Mouse (Mus musculus) gastrocnemius, postnatal 10 days (tissue): Measurements from ENCODE around the gene Phc3. TPM values are rescaled to one million over a fixed set of nuclear protein-coding genes. Genes with fewer than 3 reads are reported as not detected.

Source experiments
- DNase-seq: peaks from one replicate; pipeline ENCODE4 v3.0.0; 2021; ENCODE audit warnings: mixed read lengths
- total RNA-seq, 2 experiments: library from RNA; stranded (reverse); gene quantifications; 2 replicates each; pipeline ENCODE4 v1.2.3; 2021

Phc3 gene
- total RNA-seq, 2 experiments from 2014 or later, result 13.6 to 19.2 TPM

DNA sequence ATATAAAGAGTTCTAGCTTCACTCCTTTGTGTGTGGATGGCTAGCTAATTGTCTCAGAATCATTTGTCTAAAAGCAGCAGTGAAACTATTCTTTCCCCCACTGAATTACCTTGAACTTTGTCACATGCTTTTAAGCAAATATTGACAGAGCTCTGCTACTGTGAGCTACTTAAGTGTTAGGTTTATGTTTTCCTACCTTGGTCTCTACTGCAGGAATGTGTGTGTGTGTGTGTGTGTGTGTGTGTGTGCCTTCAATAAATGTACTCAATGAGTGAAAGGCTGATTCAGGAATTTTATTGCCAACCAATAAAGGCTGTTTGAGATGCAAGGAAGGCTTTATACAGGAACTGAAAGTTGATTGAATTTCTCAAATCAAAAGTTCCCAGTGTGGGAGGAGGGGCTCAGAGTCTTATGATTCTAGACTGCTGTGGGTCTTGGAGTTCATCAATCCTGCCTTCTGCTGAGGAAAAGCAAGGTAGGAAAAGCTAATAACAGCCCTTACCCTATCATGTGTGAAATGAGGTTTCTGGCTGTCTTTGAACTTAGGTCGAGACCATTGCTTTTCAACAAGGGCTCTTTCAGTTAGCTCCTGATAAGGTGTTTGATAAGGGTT lies 7.9 kb upstream of the Phc3 start:
- DNase-seq, result no peak

DNA sequence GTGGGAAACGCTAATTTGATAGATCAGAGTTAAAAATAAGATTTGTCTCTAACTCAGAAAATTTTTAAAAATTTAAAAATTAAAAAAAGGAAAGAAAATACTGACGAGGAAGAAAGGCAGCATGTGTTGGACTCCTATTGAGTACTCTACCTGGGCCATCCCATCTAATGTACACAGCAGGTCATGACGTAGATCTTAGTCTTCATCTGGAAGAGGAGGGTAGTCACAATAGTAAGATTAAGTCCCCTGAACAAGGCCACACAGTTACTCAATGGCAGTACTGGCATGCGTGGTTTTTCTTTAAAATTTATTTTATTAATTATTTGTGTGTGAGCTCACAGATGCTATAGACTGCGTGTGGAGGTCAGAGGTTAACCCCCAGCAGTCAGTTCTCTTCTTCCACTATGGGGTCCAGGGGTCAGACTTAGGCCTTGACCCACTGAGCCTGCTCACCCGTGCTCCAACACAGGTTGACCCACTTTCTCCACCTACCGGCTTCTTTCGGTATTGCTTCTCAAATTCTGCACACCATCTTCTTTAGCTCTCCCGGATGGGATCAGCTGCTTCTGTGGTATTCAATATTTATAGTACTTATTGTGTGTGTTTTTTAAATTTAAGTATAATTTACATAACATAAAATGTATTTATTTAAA lies 6.0 kb upstream of the Phc3 start:
- DNase-seq, result peak; percentile 68

DNA sequence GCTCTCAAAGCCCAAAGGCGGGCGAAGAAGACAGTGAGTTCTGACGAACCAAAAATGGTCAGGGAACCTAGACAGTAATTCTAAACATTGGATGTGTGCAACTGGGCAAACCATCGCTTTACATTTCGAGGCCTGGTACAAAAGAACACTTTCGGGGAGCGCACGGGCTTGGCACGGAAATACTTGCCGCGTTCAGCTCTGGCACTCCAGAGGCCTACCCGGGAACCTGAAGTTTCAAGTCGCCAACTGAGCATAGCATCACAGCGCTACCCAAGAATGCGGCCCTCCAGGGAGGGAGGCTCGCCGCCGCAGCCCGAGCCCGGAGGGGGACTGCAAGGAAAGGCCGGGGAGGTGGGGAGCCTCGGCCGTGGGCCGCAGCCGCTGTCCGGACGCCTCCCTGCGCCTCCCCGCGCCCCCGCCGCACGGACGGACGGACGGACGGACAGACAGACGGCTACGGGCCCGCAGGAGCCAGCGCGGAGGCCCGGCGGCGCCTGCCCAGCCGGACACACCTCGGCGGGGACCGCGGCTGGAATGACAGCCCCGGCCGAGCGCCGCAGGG lies 603 bp downstream of the Phc3 start:
- peak; percentile 53 for DNase-seq

DNA sequence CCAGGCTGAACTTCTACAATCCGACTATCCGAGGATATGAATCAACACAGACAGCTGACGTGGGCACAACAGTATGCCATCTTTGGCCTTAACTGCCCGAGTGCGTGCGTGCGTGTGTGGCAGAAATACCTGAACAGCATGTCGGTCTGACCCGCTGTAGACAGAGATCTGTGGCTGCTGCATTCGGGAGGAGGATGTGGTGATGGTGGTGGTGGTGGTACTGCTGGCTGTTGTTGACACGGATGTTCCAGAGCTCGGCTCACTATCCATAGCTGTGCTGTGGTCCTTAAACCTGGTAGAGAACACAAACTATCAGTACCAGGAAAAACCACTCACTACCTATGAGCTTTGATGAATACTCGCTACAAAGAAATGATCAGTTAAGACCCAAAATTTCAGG lies 3.6 kb downstream of the Phc3 start:
- DNase-seq, result no peak

DNA sequence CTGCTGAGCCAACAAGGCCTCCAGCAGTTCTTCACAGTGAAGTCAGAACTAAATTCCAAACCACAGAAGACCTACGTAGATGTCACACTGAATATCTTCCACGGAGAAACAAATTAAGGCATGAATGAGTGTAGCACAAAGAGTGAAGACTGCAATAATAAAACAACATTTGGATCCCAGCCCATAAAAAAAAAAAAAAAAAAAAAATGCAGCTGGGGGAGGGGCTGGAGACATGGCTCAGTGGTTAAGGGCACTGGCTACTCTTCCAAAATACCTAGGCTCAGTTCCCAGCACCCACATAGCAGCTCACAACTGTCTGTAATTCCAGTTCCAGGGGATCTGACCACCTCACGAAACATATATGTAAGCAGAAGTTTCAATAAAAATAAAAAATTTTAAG lies 5.0 kb downstream of the Phc3 start:
- no peak for DNase-seq

DNA sequence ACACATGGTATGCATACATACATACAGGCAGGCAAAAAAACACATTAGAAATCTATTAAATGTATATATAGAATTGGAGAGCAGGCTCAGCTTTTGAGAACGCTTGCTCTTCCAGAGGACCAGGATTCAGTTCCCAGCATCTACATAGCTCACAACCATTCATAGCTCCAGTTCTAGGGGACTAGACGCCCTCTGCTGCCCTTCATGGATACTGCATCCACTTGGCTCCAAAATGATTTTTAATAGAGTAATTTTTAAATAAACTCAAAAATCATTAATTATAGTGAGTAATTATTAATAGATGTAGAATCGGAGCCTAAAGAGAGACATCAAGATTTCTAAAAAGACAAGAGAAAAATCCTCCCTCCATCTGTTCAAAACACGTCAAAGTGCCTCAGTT lies 6.1 kb downstream of the Phc3 start:
- no peak for DNase-seq

DNA sequence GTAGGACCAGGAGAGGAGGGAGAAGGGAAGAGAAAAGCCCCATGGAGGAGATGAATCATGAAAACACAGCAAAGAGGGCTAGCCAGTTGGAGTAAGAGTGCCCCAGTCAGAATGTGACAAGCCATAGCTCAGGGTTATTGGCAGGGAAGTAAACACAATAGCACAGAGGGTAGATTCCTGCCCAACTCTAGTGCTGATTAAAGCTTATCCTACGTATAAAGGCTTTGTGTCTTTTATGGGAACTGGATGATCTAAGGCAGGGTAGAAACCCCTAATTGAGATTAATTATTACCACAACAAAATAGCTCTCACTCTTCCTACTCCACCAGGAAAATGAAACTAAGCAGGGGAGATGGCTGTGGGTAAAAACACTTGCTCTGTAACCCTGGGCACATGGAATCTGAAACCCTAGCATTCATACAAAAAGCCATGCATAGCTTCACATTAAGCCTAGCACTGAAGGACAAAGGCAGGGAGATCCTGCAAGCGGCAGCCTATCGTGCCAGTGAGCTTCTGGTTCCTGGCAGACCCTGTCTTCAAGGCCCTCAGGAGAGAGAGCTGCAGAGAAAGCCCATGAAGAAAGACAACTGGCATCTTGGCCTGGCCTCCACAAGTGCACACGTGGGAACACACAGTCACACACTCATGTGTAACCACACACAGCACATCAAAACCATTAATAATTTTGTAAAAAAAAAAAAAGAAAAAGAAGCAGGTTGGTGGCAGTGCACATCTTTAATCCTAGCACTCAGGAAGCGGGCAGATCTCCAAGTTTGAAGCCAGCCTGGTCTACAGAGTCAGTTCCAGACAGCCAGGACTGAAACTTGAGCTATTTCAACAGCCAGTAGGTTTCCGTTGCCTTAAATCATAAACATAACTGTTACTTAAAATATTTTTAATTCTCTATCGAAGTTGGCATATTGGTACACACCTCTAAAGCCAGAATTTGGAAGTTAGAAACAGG lies 9.1 kb downstream of the Phc3 start:
- no peak for DNase-seq

DNA sequence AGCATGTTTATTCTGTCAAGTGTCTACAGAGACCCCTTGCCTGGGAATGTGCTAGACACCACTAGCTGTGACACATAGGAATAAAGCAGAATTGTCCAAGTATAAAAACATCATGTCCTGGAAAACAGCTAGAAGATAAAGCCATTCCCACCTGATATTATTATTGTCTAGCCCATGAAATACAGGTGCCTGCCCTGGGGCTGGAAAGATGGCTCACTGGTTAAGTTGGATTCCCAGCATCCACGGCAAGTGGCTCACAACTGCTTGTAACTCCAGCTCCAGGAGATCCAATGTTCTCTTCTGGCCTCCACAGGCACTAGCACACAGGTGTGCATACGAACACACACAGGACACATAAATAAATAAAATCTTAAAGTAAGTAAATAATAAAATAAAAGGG lies 10.5 kb downstream of the Phc3 start:
- no peak for DNase-seq

DNA sequence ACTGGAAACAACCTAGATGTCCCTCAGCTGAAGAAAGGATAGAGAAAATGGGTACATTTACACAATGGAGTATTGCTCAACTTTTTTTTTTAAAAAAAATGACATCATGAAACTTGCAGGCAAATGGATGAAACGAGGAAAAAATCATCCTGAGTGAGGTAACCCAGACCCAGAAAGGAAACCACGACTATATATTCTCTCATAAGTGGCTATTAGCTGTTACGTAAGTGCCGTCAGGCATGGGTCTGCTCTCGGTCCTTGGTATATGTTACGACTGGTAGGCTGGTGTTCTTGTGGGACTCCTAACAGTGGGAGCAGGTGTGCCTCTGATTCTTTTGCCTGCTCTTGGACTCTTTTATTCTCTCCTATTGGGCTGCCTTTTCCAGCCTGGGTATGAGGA lies 12.9 kb downstream of the Phc3 start:
- DNase-seq, result no peak

DNA sequence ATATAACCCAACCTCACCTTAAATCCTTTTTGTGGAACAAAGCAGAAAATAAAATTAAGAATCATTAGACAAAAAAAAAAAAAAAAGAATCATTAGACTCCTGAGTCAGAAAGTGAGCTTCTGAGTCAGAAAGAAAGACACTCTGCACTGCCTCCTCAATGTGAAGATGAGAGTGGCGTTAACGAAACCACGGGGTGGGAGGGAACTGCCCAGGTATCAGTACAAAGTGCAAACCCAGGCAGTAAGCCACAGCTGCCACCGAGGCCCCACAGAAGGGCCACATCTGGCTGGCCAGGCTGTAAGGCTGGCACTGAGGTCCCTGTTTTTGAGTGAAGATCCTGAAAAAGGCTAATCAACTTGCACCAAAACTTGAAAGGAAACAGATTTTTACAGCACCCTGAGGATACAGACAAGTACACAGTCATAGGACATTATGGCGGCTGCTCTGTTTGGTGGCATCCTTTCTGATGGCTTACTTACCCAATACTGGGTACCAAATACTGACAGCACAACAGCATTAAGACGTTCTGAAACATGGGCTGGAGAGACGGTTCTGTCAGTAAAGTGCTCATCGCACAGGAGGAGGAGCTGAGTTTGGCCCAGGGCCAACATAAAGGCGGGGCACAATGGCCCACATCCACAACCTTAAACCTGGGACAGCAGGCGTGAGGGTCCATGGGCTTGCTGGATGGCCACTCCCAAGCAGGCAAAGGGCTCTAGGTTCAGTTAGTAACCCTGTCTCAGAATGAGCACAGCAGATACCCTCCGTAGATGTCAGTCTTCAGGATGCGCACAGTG lies 16.7 kb downstream of the Phc3 start:
- DNase-seq, result no peak

DNA sequence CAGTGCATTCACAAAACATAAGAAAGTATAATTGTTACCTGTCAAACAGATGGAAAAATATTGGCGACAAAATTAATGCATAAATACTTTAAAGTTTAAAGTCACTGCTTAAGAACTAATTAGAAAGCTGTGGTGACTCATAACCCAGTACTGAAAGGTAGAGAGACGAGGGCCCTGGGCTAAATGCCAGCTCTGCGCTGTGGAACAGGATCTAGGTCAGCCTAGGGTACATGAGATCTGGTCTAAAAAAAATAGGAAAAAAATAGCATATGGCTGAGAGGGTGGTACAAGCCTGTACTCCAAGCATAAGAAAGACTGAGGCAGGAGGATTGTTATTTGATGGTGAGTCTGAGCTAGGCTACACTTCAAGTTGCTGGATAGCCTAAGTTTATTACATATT lies 17.6 kb downstream of the Phc3 start:
- no peak for DNase-seq

DNA sequence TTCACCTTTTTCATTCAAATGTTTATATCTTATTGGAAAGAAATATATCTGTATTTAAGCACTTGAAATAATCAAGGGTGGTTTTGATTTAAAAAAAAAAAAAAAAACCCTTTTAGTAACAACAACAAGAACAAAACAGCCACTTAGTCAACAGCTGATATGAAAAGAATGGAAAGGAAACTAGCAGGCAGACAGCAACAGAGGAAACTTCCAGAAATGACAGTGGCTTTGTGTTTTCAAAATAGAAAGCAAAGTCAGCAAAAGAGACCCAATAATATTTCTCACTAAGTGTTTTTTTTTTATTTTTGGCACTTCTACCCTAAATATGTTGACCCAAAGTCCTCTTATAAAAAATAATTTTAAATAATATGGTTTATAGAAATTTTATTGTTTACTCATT lies 34.8 kb downstream of the Phc3 start:
- DNase-seq, result no peak

DNA sequence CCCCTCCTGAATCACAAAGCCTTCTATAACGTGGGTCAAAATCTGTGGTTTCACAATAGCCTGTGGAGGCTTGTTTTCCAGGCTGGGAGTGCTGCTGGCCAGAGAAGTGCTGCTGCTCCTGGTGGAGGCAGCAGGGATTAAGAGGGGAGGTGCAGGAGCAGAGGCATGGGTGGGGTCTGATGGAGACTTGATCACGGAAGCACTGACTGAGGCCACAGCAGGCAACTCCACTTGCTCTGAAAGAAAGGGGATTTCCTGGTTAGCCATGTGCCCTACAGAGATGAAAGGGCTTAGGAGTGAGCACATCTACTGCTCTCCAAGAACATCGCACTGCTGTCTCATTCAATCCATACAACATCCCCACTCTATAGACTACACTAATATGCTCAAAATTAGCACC lies 39.4 kb downstream of the Phc3 start:
- no peak for DNase-seq

DNA sequence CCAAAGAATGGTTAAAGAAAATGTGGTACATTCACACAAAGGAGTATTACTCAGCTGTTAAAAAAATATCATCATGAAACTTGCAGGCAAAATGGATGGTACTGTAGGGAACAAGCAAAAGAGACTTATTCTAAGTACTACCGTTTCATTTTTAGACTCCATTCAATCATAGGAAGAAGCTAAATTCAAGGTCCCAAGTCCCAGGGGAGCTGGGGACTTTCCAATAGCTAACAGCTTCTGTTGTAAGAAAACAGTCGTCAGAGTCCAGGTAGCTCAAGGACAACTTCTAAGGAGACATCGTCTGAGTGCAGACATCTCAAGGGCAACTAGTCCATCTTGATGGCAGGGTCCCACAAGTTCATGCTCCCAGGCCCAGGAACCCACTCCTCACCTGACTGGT lies 41.6 kb downstream of the Phc3 start:
- DNase-seq, result no peak

DNA sequence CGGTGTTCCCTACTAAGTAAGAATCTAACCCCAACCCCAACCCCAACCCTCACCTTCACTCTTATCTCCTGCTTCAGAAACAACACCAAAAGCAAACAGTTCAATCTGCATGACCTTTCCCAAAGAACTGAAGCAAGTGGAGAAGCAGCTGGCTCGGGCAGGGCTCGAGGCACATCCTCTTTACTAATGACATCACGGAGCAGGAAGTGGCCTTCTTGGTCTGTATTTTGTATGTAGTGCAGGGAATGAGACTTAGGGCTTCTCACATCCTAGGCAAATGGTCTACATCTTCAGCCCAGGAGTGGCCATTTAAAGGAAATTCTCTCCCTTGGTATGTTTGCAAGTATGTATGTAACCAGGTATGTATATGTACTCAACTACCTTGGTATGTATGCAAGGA lies 52.1 kb downstream of the Phc3 start:
- no peak for DNase-seq

DNA sequence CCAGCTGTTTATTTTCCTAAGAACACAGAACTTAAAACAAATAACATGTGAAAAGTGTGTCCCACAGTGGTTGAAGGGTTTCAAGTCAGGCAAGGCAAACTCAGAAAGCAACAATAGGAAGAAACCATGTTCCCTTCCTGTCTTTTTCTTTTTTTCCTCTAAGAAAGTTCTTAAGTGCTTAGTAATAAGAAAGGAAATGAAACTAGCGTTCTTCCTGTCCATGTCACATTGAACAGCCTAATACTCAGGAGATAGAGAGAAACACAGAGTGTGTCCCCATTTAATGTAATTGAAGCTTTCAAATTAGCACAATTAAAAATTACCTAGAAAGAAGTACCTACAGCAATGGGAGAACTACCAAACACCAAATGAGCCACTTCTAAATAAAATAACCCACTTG lies 64.6 kb downstream of the Phc3 start:
- no peak for DNase-seq

DNA sequence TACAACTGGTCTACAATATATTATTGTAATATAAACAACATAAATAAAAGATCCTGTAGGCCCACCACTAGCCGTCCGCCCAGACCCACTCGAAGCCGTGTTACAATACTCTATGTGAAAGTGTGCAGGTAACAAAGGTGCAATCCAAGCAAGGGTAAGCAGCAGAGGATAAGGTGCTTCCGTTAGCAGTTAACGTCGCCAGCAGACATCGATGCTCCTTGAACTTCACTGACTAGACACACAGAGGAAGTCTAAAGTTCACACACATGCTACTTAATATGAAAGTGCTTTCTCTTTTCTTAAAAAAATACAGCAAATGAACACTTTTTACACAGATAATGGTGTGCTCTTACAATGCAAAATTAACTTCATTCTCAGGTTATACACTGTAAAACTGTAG lies 69.8 kb downstream of the Phc3 start:
- no peak for DNase-seq

DNA sequence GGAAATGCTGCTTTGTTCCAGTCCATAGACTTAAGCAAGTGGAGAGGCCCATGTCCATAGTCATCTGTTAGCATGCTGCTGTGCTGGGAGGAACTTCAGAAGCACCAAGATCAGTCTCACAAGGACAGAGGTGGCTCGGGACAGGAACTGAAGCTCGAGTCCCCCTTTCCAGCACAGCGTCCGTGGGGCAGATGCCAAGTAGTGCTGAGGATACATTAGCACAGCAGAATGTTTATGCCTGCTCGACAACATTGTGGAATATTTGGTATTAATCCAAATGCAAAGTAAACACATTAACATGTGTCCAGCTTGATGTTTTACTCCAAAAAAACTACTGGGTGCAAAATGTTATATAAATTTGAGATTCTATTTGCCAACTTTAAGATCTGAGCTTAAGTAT lies 72.5 kb downstream of the Phc3 start:
- no peak for DNase-seq

DNA sequence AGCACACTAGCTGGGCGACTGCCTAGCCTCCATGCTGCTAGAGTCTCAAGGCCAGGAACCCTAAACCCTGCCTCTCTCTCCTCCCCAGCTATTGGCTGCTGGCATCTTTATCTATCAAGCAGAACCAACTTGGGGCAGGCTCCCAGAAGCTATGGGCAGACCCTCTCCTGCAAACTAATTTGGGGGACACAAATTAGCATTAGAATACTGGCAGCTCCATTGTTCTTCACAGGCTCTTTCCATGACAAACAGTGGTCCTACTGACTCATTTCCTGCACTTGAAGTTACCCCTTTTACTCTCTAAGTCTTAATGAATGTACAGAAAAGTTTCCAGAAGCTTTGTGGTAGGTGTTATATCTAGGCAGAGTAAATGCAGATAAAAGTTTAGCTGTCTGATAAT lies 80.2 kb downstream of the Phc3 start:
- DNase-seq, result no peak

DNA sequence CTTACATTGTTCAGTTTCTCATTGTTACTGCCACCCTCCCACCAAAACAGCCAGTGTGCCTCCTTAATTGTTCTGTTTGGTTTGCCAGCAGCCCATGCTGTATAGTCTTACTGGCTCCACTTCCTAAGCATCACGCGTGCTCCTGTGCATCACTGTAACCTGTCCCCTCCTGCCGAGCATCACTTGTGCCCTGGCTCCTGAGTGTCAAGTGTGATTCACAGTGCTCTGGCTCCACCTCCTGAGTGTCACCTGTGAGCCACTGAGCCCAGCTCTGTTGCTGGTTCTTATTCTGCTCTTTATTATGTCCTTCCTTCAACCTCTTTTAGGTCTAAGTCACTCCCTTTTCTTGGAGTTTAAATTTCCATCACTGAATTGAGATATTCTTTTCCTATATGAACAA lies 81.8 kb downstream of the Phc3 start:
- DNase-seq, result no peak

DNA sequence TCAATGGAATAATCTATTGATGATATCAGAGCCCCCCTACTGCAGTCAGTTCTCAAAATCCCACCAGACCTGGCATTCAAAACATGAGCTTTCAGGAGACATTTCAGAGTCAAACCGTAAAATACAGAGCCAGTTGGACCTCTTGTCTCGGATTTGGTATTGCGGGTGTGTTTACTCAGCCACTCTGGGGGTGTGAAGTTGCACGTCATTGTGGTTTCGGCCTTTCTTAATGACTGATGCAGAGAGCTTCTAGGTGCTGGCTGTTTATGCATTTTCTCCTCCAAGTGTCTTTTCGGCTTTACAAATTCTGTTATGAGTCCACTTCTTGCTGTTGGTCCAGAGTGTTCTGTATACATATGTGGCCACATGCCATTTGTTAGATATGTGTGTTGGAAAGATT lies 92.5 kb downstream of the Phc3 start:
- DNase-seq, result no peak

DNA sequence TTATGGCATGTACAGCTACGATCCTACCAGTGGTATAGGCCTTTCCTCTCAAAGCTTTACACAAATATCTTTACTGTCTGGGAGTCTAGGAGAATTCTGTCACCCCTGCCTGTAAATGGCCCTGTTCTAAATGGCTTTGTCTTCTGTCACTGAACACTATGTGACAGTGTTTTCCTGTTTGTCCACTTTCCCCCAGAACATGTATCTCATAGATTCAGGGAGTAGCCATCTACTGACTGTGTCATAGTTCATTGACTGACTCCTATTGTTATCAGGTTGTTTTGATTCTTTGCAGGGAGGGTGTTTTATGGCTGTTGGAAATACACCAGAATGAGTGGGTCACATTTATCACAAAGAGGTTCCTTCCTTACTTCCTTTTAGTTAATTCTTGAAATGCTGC lies 99.2 kb downstream of the Phc3 start:
- DNase-seq, result no peak
